Mouse (Mus musculus): ENCODE measurements around the gene Ager. TPM values are rescaled to one million over a fixed set of nuclear protein-coding genes. Genes with fewer than 3 reads are reported as not detected.

Gene Ager
- polyA plus RNA-seq, 1 experiment from 2014 or later, result 1.3 TPM

DNA sequence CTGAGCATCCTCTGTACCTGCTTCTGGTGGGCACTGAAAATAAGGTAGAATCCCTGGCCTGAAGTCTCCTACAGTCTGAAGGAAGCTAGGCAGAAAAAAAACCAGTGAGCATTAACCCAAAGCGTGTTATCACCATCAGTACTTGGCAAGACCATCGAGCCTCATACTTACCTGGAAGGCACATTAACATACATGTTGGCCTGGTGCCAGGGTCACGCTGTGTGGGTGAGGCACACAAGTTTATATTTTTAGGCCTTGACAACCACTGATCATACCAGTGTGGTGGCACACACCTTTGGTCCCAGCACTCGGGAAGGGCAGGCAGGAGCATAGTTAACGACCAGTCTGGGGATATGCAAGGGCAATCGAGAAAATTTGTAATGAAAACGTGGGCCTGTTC, 10.3 kb downstream of the Ager start:
- H3K9me3 ChIP-seq (replicated peaks), result no peaks in the 10 kb centered on the region
- H3K4me3 ChIP-seq, result no peak overlapping the region
- 79% methylated on average over 7 of the region's 7 CpGs for WGBS (ENCODE audit: insufficient replicate concordance)
- H3K36me3 ChIP-seq, result peaks cover 40% of the 10 kb centered on the region
- H3K27me3 ChIP-seq (replicated peaks), result no peaks in the 10 kb centered on the region
- no peak overlapping the region for H3K9ac ChIP-seq
- no peak overlapping the region for H3K4me2 ChIP-seq
- no peak overlapping the region; the same call in 1 of the 2 replicates for H3K27ac ChIP-seq
- no peak for ATAC-seq
- peaks cover 54% of the 10 kb centered on the region for H3K4me1 ChIP-seq

DNA sequence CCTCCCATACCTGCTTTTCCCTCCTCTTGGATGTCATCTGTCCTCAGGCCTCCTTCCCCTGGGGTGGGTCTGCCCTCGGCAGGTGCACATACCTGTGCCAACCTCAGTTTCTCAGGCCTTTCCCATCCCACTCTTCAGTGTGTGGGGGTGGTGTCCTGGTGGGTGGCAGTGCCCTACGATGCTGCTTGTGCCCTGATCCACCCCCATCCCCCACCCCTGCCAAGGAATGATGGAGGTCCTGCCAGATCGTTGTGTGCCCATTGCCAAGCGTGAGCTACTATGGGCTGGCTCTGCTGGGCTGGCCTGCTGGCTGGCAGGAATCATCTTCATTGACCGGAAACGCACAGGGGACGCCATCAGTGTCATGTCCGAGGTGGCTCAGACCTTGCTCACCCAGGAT, 13.4 kb downstream of the Ager start:
- H3K4me3 ChIP-seq, result no peak overlapping the region
- no peak overlapping the region for H3K4me2 ChIP-seq
- no peaks in the 10 kb centered on the region for H3K27me3 ChIP-seq (replicated peaks)
- H3K27ac ChIP-seq, result no peak overlapping the region
- H3K9me3 ChIP-seq (replicated peaks), result no peaks in the 10 kb centered on the region
- peaks cover 57% of the 10 kb centered on the region for H3K4me1 ChIP-seq
- 87% methylated on average over 8 of the region's 8 CpGs for WGBS (ENCODE audit: insufficient replicate concordance)
- peaks cover 67% of the 10 kb centered on the region for H3K36me3 ChIP-seq
- no peak for ATAC-seq
- no peak overlapping the region for H3K9ac ChIP-seq

DNA sequence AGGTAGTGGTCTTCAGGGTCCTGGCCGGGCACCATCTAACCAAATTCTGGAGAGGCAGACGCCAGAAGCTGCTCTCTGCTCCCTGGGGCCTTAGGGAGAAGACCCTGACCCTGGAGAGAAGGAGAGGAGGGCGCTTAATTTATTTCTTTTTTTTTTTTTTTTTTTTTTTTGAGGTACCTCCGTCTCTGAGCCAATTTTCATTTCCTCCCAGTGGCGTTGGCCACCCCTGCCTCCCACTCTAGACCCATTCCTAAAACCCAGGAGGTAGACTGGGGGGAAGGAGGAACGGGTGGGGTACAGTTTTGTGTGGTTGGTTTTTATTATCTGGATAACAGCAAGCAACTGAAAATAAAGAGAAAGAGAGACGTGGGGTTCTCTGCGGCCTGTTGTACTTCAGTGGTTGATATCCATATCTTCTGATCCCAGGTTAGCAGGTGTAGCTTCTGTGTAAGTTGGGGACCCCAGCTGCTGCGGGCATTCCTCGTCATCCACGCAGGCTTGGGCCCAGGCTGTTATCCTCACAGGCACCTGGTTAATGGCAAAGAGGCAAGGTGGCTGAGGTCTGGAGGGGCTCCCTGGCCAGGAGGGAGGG, 15.5 kb downstream of the Ager start:
- Histone ChIP-seq H3K36me3 (peaks cover 73% of the 10 kb centered on the region), H3K27me3 (replicated peaks) (no peaks in the 10 kb centered on the region), H3K4me1 (peaks cover 39% of the 10 kb centered on the region), H3K9me3 (replicated peaks) (no peaks in the 10 kb centered on the region), H3K4me2 (no peak overlapping the region; the same call in 1 of the 2 replicates), H3K4me3 (no peak overlapping the region), H3K9ac (no peak overlapping the region), H3K27ac (peak overlapping the region; percentile 69)
- WGBS (ENCODE audit: insufficient replicate concordance), result 34% methylated on average over 11 of the region's 11 CpGs
- peak; percentile 64 for ATAC-seq

DNA sequence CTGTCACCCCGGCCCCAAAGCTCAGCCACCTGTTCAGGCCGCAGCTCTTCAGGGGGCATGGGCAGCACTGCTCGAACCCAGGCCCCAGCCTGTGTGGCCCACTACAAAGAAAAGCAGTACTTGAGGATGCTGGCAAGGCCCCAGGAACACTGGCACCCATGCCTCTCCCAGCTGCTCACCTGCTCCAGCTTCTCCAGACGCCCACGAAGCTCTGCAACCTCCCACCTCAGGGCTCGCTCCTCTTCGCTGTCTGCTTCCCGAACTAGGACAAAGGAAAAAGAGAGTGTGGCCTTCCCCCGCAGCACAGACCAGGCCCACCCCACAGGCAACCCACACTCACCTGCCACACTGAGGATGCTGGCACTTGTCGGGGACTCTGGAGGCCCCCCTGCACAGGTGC, 16.2 kb downstream of the Ager start:
- peaks cover 33% of the 10 kb centered on the region for H3K4me1 ChIP-seq
- ATAC-seq, result no peak
- H3K27me3 ChIP-seq (replicated peaks), result no peaks in the 10 kb centered on the region
- peak overlapping the region; percentile 38 for H3K27ac ChIP-seq
- H3K9me3 ChIP-seq (replicated peaks), result no peaks in the 10 kb centered on the region
- H3K9ac ChIP-seq, result no peak overlapping the region; the same call in 1 of the 2 replicates
- no peak overlapping the region for H3K4me3 ChIP-seq
- peaks cover 72% of the 10 kb centered on the region for H3K36me3 ChIP-seq
- 84% methylated on average over 10 of the region's 10 CpGs for WGBS (ENCODE audit: insufficient replicate concordance)
- H3K4me2 ChIP-seq, result no peak overlapping the region

DNA sequence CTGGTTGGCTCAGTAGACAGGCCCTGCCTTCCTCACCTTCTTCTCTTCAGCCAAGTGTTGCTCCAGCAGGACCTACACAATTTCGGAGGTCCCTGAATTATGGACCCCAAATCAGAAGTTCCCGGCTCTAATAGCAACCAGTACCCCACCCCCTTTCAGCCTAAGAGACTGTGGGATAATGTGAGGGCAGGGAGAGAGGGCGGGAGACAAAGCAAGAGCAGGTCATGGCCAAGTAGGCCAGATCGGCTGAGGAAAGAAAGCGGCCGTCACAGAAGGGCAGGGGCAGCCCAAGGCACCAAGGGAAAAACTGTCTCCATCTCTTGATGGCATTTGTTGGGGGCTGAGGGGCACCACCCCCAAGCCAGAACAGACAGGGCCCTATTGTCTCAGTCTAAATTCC, 18.2 kb downstream of the Ager start, which contains the start of gene Egfl8:
TSS of gene Egfl8 (minus strand) at position 101 of the 400 bp plus-strand sequence.
- peaks cover 62% of the 10 kb centered on the region for H3K36me3 ChIP-seq

DNA sequence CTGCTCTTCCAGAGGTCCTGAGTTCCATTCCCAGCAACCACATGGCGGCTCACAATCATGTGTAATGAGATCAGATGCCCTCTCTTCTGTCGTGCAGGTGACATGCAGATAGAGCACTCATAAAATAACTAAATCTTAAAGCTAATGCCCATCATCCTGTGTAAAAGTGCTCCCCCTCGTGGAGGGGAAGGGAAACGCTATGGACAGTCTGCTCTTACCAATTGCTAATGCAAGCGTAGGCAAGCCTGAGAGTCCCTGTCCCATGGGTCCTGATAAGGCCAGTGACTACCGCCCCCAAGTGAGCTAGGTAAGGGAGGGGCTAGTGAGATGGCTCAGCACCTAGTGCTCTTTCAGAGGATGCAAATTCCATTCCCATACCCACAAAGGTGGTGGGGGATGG, 21.3 kb downstream of the Ager start:
- H3K4me1 ChIP-seq, result peaks cover 18% of the 10 kb centered on the region
- no peak overlapping the region for H3K4me2 ChIP-seq
- H3K4me3 ChIP-seq, result no peak overlapping the region
- 10% methylated on average over 6 of the region's 6 CpGs for WGBS (ENCODE audit: insufficient replicate concordance)
- no peak overlapping the region for H3K27ac ChIP-seq
- no peaks in the 10 kb centered on the region for H3K27me3 ChIP-seq (replicated peaks)
- peaks cover 53% of the 10 kb centered on the region for H3K36me3 ChIP-seq
- H3K9ac ChIP-seq, result no peak overlapping the region
- H3K9me3 ChIP-seq (replicated peaks), result no peaks in the 10 kb centered on the region
- ATAC-seq, result peak; percentile 61

More for the DNA sequence above, 18.2 kb downstream of the Ager start, which contains the start of gene Egfl8:
- Histone ChIP-seq H3K27me3 (replicated peaks) (no peaks in the 10 kb centered on the region), H3K4me3 (no peak within 1 kb of the TSS), H3K27ac (no peak within 1 kb of the TSS), H3K9ac (no peak within 1 kb of the TSS), H3K9me3 (replicated peaks) (no peaks in the 10 kb centered on the region), H3K4me2 (no peak within 1 kb of the TSS), H3K4me1 (peaks cover 25% of the 10 kb centered on the region)
- no peak for ATAC-seq
- WGBS (ENCODE audit: insufficient replicate concordance), result 66% methylated on average over 6 of the region's 6 CpGs

DNA sequence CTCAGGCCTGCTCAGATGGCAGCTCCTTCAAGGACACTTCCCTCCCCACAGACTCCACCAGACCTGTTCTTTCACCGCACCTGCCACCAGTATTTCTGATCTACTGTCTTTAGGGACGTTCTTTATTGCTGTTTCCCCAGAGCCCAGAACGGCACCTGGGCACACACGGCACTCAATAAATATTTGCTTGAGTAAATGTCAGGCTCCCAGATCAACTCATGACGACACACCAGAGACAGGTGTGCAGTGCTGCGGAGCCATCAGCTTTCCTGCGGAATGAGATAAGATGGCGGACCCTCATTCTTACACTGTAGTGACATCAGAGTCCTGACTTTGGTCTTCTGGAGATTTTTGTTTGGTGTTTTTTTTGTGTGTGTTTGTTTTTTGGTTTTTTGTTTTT, 23.3 kb downstream of the Ager start:
- H3K4me1 ChIP-seq, result peaks cover 20% of the 10 kb centered on the region
- no peaks in the 10 kb centered on the region for H3K9me3 ChIP-seq (replicated peaks)
- peaks cover 49% of the 10 kb centered on the region for H3K36me3 ChIP-seq
- no peak overlapping the region for H3K4me3 ChIP-seq
- H3K9ac ChIP-seq, result no peak overlapping the region
- ATAC-seq, result no peak
- no peak overlapping the region for H3K27ac ChIP-seq
- WGBS (ENCODE audit: insufficient replicate concordance), result 75% methylated on average over 8 of the region's 8 CpGs
- H3K27me3 ChIP-seq (replicated peaks), result no peaks in the 10 kb centered on the region
- H3K4me2 ChIP-seq, result no peak overlapping the region

DNA sequence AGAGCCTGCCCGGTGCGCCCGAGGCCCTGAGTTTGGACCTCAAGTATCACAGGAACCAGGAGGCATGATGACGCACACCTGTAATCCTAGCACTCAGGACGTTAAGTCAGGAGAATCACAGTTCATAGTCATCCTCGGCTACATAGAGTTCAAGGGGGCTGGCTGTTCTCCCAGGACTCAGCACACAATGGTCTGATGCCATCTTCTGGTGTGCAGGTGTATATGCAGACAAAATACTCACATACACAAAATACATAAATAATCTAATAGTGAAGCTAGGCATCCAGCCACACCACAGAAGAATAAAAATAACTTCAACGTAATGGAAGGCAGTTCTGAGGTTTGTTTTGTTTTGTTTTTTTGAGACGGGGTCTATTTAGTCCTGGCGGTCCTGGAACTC, 25.5 kb downstream of the Ager start:
- H3K36me3 ChIP-seq, result peaks cover 35% of the 10 kb centered on the region
- H3K9ac ChIP-seq, result no peak overlapping the region
- no peak for ATAC-seq
- WGBS (ENCODE audit: insufficient replicate concordance), result 79% methylated on average over 9 of the region's 9 CpGs
- H3K4me2 ChIP-seq, result no peak overlapping the region
- no peaks in the 10 kb centered on the region for H3K9me3 ChIP-seq (replicated peaks)
- no peak overlapping the region for H3K4me3 ChIP-seq
- no peak overlapping the region for H3K27ac ChIP-seq
- H3K27me3 ChIP-seq (replicated peaks), result peaks cover 11% of the 10 kb centered on the region
- H3K4me1 ChIP-seq, result peaks cover 35% of the 10 kb centered on the region

DNA sequence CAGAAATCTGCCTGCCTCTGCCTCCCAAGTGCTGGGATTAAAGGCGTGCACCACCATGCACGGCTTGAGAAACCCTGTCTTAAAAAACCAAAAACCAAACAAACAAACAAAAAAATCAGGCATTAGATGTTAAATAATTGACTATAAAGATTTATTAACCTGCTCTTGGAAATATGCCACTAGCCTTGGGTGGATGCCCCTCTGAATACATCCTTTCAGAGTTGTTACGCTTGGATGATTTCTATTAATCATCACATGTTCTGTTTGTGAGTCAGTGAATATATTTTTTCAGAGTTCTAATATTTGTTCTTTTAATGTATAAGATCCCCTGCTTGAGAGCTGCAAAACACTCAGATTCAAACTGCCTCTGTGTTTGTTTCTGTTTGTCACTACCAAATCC, 27.3 kb downstream of the Ager start:
- ATAC-seq, result no peak
- Histone ChIP-seq H3K36me3 (peaks cover 35% of the 10 kb centered on the region), H3K27me3 (replicated peaks) (peaks cover 29% of the 10 kb centered on the region), H3K4me2 (no peak overlapping the region), H3K9me3 (replicated peaks) (no peaks in the 10 kb centered on the region), H3K27ac (no peak overlapping the region), H3K4me3 (no peak overlapping the region), H3K9ac (no peak overlapping the region), H3K4me1 (peaks cover 47% of the 10 kb centered on the region)
- 84% methylated on average over 3 of the region's 3 CpGs for WGBS (ENCODE audit: insufficient replicate concordance)

DNA sequence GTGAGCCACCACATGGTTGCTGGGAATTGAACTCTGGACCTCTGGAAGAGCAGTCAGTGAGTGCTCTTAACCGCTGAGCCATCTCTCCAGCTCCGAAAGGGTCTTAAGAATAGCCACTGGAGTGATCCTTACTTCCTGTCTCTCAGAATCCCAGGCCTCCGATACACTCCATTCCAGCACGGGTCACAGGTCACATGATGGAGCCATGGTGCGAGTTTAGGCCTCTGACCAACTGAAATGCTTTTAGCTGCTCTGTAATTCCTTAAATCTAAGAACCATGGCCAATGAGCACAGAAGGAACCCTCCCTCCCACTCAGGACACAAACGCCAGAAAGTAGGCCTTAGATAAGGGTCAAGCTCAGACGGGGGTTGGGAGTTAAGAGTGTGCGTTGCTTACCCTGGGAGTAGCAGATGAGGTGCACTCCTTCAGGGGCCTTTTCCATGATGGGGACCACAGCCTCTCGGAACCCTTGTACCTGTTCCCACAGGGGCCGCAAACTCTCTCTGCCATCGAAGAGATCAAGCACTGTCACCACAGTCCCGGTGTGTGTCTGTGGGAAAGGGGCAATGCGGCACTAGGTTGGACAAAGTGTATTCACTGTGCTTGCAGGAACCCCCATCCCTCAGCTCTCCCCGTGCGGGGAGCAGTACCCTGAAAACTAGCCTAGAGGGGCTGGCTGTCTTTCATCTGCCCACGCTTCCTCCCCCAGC, 28.6 kb downstream of the Ager start:
- 46% methylated on average over 16 of the region's 16 CpGs for WGBS (ENCODE audit: insufficient replicate concordance)
- no peaks in the 10 kb centered on the region for H3K9me3 ChIP-seq (replicated peaks)
- peak overlapping the region; percentile 76 for H3K9ac ChIP-seq
- peak overlapping the region; percentile 78 for H3K27ac ChIP-seq
- peak overlapping the region; percentile 93 for H3K4me2 ChIP-seq
- peaks cover 32% of the 10 kb centered on the region for H3K36me3 ChIP-seq
- peaks cover 41% of the 10 kb centered on the region for H3K27me3 ChIP-seq (replicated peaks)
- peak overlapping the region; percentile 73 for H3K4me3 ChIP-seq
- no peak for ATAC-seq
- peaks cover 58% of the 10 kb centered on the region for H3K4me1 ChIP-seq

DNA sequence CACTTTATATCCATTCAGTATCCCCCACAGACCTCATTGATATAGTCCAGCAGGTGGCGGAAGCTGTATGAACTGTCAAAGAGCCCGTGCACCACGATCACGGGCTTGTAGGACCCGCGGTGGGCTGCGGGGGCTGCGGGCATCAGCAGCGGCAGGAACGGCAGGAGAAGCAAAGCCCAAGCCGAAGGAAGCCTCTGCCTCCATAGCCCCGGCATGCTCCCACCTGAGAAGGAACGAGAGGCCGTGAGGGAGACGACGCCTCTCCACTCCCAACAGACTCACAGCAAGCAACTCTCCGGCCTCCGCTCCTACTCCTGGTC, 29.1 kb downstream of the Ager start:
- ATAC-seq, result peak; percentile 25; the same call in 1 of the 2 replicates

DNA sequence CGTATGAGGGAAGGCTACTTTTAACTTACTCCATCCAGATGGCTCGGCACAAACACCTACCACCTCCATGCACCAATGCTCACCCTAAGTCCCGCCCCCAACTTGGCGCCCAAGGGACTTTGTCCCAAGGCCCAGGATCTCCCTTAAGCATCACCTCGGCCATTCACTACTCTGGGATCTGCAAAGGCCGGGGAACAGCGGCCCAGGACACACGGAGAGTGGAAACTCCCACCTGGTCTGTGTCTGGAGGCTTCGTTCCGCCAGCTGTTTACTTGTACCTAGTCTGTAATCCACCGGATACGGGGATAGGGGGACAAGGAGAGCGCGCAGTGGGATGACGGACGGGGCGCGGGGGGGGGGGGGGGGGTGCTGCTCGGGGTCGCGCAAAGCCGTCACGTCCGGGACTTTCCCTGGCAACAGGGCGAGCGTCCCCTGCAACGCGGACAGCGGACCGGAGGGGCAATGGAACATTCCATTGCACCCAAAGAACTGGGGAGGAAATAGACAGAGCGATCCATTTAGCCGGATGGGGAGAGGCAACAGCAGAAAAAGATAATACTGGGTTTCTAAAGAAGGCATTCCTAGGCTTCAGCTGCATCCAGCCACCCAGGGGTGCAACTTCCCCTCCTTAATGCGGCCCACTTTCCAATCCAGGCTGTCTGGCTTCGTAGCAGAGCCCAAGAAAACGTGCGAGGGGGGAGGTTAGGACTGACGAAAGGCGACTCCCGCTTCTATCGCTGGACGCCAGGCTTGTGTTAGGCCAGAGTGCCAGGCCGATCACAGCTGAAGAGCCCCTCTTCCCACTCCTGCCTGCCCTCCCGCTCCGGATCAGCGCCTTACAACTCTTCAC, 29.7 kb downstream of the Ager start:
- Histone ChIP-seq H3K27ac (peak overlapping the region; percentile 78), H3K4me3 (peak overlapping the region; percentile 73), H3K4me1 (peaks cover 65% of the 10 kb centered on the region), H3K9ac (peak overlapping the region; percentile 76), H3K9me3 (replicated peaks) (no peaks in the 10 kb centered on the region), H3K4me2 (peak overlapping the region; percentile 93), H3K27me3 (replicated peaks) (peaks cover 52% of the 10 kb centered on the region), H3K36me3 (peaks cover 23% of the 10 kb centered on the region)
- ATAC-seq, result peak; percentile 70
- 1% methylated on average over 44 of the region's 45 CpGs for WGBS (ENCODE audit: insufficient replicate concordance)

More for the DNA sequence above, 29.1 kb downstream of the Ager start:
- 1% methylated on average over 18 of the region's 18 CpGs for WGBS (ENCODE audit: insufficient replicate concordance)
- Histone ChIP-seq H3K27ac (peak overlapping the region; percentile 78), H3K9me3 (replicated peaks) (no peaks in the 10 kb centered on the region), H3K9ac (peak overlapping the region; percentile 76), H3K4me3 (peak overlapping the region; percentile 73), H3K4me1 (peaks cover 64% of the 10 kb centered on the region), H3K4me2 (peak overlapping the region; percentile 93), H3K27me3 (replicated peaks) (peaks cover 46% of the 10 kb centered on the region), H3K36me3 (peaks cover 28% of the 10 kb centered on the region)

Data from liver, embryonic 12.5 days (tissue).